Mouse (Mus musculus): ENCODE data around the gene Zfp664.

DNA sequence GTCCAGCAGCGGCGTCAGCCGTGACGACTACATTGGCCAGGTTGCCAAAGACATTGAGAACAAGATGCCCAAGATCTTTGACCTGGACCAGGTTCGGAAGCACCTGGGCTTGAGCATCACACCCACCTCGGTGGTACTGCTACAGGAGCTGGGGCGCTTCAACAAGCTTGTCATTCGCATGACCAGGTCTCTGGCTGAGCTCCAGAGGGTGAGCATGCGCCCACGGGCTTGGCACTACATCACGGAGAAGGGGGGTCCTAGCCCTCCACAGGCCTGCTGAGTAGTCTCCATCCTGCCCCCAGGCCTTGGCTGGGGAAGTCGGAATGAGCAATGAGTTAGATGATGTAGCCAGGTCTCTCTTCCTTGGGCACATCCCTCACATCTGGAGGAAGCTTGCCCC, 32.2 kb upstream of the Zfp664 start:
- TF ChIP-seq CTCF (IDR thresholded peaks at IDR 0.05; ENCODE audit: low read depth, low read length) (no peak), POLR2A (IDR thresholded peaks at IDR 0.05; ENCODE audit: extremely low read depth, insufficient read depth, low read length) (no peak)

Data from liver, adult 2 months (tissue).